Mouse (Mus musculus): Measurements from ENCODE around the gene Tmem128.

GRCm38 (mm10) chr5:38241966-38242365, 18.0 kb upstream of the Tmem128 start:
- no peak for TF ChIP-seq CTCF (IDR thresholded peaks at IDR 0.05; ENCODE audit: borderline replicate concordance, insufficient read depth, low read depth, low read length)
- TF ChIP-seq POLR2A (IDR thresholded peaks at IDR 0.05; ENCODE audit: borderline replicate concordance, insufficient read depth, low read length): no peak
